11 mouse cellular contexts compared by ENCODE assay signal in the genomic region with DNA sequence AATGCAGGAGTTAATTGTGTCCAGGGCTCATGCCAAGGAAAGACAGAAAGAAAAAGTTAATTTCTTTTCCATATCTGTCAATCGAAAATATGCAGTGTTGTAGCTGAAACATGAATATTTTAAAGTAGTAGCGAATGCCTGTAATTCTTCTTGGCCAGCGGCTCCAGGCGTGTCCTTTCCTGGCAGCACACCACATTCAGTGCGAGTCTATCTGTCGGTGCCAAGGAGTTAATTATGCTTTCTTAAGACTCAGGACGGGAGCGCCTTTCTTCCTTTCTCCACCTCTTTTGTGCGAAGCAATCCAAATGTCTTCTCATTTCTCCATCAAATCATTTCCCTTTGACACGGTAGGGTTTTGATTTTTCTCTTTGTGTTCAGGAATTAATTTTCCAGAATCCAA.
DNase-seq lines count a peak whose midpoint lies in the region; ATAC-seq and TF ChIP-seq lines count a peak whose summit lies in the region.
"Had no signal": no experiment of that assay in that cellular context is flagged by ENCODE, and none has a peak within 500 bp of the region (broad histone marks: within the 10 kb centered on the region; RNA-seq: fewer than 3 reads in every experiment).

No protein-coding gene starts in this region.

- WGBS in forebrain, embryonic 15.5 days = 26% methylated on average over 10 of the region's 10 CpGs
- 62% methylated on average over 10 of the region's 10 CpGs for WGBS in forebrain, embryonic 12.5 days
- WGBS in midbrain, embryonic 14.5 days = 51% methylated on average over 10 of the region's 10 CpGs
- 65% methylated on average over 10 of the region's 10 CpGs for WGBS in midbrain, embryonic 13.5 days
- 25% methylated on average over 10 of the region's 10 CpGs for WGBS in forebrain, postnatal 0 days

- ATAC-seq in forebrain, embryonic 15.5 days (replicated peaks) = peak; percentile 78
- ATAC-seq in forebrain, embryonic 12.5 days (ENCODE audit: low FRiP score) = no peak
- no peak for ATAC-seq in midbrain, embryonic 14.5 days (ENCODE audit: low FRiP score, low TSS enrichment)
- no peak for ATAC-seq in midbrain, embryonic 13.5 days
- peak; percentile 60; the same call in 1 of the 2 replicates for ATAC-seq in forebrain, postnatal 0 days
- ATAC-seq: CD4-positive, CD25-positive, alpha-beta regulatory T cell, adult 4 months had no signal

- H3K27me3 ChIP-seq in forebrain, embryonic 15.5 days = no peaks in the 10 kb centered on the region
- no peaks in the 10 kb centered on the region for H3K27me3 ChIP-seq in forebrain, embryonic 12.5 days
- H3K27me3 ChIP-seq in midbrain, embryonic 14.5 days (ENCODE audit: control insufficient read depth, insufficient read depth, low read length) = no peaks in the 10 kb centered on the region
- no peaks in the 10 kb centered on the region for H3K27me3 ChIP-seq in midbrain, embryonic 13.5 days
- H3K27me3 ChIP-seq in forebrain, postnatal 0 days (ENCODE audit: insufficient read depth, low read length) = no peaks in the 10 kb centered on the region

- peaks cover 10% of the 10 kb centered on the region for H3K4me1 ChIP-seq in forebrain, embryonic 15.5 days
- no peaks in the 10 kb centered on the region for H3K4me1 ChIP-seq in forebrain, embryonic 12.5 days
- H3K4me1 ChIP-seq in midbrain, embryonic 14.5 days (ENCODE audit: control insufficient read depth, insufficient read depth, low read length) = no peaks in the 10 kb centered on the region
- 0 out of 2 replicates have a peak, but pooled peaks cover 3% of the 10 kb centered on the region for H3K4me1 ChIP-seq in midbrain, embryonic 13.5 days (replicated peaks)
- H3K4me1 ChIP-seq in forebrain, postnatal 0 days (ENCODE audit: insufficient read depth) = no peaks in the 10 kb centered on the region

- H3K9ac ChIP-seq in forebrain, embryonic 15.5 days (replicated peaks) = no peak overlapping the region
- H3K9ac ChIP-seq in forebrain, embryonic 12.5 days = no peak overlapping the region
- H3K9ac ChIP-seq in midbrain, embryonic 14.5 days (replicated peaks; ENCODE audit: low read length) = no peak overlapping the region
- no peak overlapping the region for H3K9ac ChIP-seq in midbrain, embryonic 13.5 days (replicated peaks)
- no peak overlapping the region for H3K9ac ChIP-seq in forebrain, postnatal 0 days

- TF ChIP-seq CTCF in forebrain, postnatal 0 days (IDR thresholded peaks at IDR 0.05; ENCODE audit: low read depth) = no peak

- DNase-seq in midbrain, embryonic 14.5 days = peak; percentile 22
- peak; percentile 71 for DNase-seq in forebrain, postnatal 0 days
- DNase-seq in lung, postnatal 10 days = peak; percentile 21
- no peak for DNase-seq in embryo, embryonic 10 days (ENCODE audit: low spot score)
- DNase-seq in adipocyte (ENCODE audit: low spot score) = no peak
- DNase-seq: cerebellum, adult 18-20 months; thymus, adult 2 months had no signal

- H3K27ac ChIP-seq in forebrain, embryonic 15.5 days (replicated peaks) = no peak overlapping the region
- H3K27ac ChIP-seq in forebrain, embryonic 12.5 days = no peak overlapping the region
- H3K27ac ChIP-seq in midbrain, embryonic 14.5 days (replicated peaks; ENCODE audit: low read depth, low read length) = no peak overlapping the region
- H3K27ac ChIP-seq in midbrain, embryonic 13.5 days = no peak overlapping the region
- H3K27ac ChIP-seq in forebrain, postnatal 0 days (ENCODE audit: low read depth, low read length) = no peak overlapping the region

- peak overlapping the region; percentile 9; the same call in 1 of the 2 replicates for H3K4me2 ChIP-seq in forebrain, embryonic 15.5 days (replicated peaks)
- H3K4me2 ChIP-seq in forebrain, embryonic 12.5 days = no peak overlapping the region
- no peak overlapping the region for H3K4me2 ChIP-seq in midbrain, embryonic 14.5 days (ENCODE audit: low read length)
- no peak overlapping the region for H3K4me2 ChIP-seq in midbrain, embryonic 13.5 days (replicated peaks)
- peak overlapping the region; percentile 24 for H3K4me2 ChIP-seq in forebrain, postnatal 0 days (ENCODE audit: low read depth)

- H3K9me3 ChIP-seq in forebrain, embryonic 15.5 days = no peaks in the 10 kb centered on the region
- no peaks in the 10 kb centered on the region for H3K9me3 ChIP-seq in forebrain, embryonic 12.5 days
- H3K9me3 ChIP-seq in midbrain, embryonic 14.5 days (ENCODE audit: control insufficient read depth, low read length) = no peaks in the 10 kb centered on the region
- H3K9me3 ChIP-seq in midbrain, embryonic 13.5 days = no peaks in the 10 kb centered on the region
- H3K9me3 ChIP-seq in forebrain, postnatal 0 days (ENCODE audit: low read length) = no peaks in the 10 kb centered on the region

- no peak overlapping the region for H3K4me3 ChIP-seq in forebrain, embryonic 15.5 days
- H3K4me3 ChIP-seq in forebrain, embryonic 12.5 days (replicated peaks) = no peak overlapping the region
- H3K4me3 ChIP-seq in midbrain, embryonic 14.5 days (replicated peaks; ENCODE audit: low read depth, low read length) = no peak overlapping the region
- no peak overlapping the region for H3K4me3 ChIP-seq in midbrain, embryonic 13.5 days (replicated peaks)
- H3K4me3 ChIP-seq in forebrain, postnatal 0 days (ENCODE audit: low read depth, low read length) = no peak overlapping the region; the same call in 1 of the 2 replicates

- no peaks in the 10 kb centered on the region for H3K36me3 ChIP-seq in forebrain, embryonic 15.5 days
- no peaks in the 10 kb centered on the region for H3K36me3 ChIP-seq in forebrain, embryonic 12.5 days (replicated peaks)
- no peaks in the 10 kb centered on the region for H3K36me3 ChIP-seq in midbrain, embryonic 14.5 days (ENCODE audit: control insufficient read depth, insufficient read depth, low read length)
- no peaks in the 10 kb centered on the region for H3K36me3 ChIP-seq in midbrain, embryonic 13.5 days
- H3K36me3 ChIP-seq in forebrain, postnatal 0 days (ENCODE audit: insufficient read depth) = no peaks in the 10 kb centered on the region

Comparison
In these comparisons a context has a peak if more than half of its experiments do, and no peak if none do; other contexts are left out.
1. ATAC-seq: peak in forebrain, embryonic 15.5 days (single experiment) and forebrain, postnatal 0 days (single experiment); none in forebrain, embryonic 12.5 days (single experiment), midbrain, embryonic 14.5 days (single experiment) and midbrain, embryonic 13.5 days (single experiment).
2. H3K4me2 ChIP-seq: peak in forebrain, embryonic 15.5 days (single experiment) and forebrain, postnatal 0 days (single experiment); none in forebrain, embryonic 12.5 days (single experiment), midbrain, embryonic 14.5 days (single experiment) and midbrain, embryonic 13.5 days (single experiment).
3. DNase-seq: peak in midbrain, embryonic 14.5 days (single experiment), forebrain, postnatal 0 days (single experiment) and lung, postnatal 10 days (single experiment); none in embryo, embryonic 10 days (single experiment) and adipocyte (single experiment).